Mouse (Mus musculus) adrenal gland, postnatal 4 days (tissue): ENCODE results near the gene Actr2. TPM values are rescaled to one million over a fixed set of nuclear protein-coding genes. Genes with fewer than 3 reads are reported as not detected.
"Not testable (repeated sequence)": the region's sequence is repeated elsewhere in the genome, so short reads cannot be mapped to it uniquely, and the experiment has no call there.

ENCODE experiments used
- DNase-seq, 2 experiments: peaks; one replicate each; pipeline ENCODE4 v3.0.0; 2021 to 2022; ENCODE audit warnings: low spot score in 2 of 2, mixed read lengths in 2 of 2
- long read RNA-seq, 2 experiments: library from polyadenylated mRNA; stranded (forward); transcript quantifications; one replicate each; pipeline ENCODE4 v2.0.0; 2021
- total RNA-seq, 2 experiments: library from RNA; stranded (reverse); gene quantifications; 2 replicates each; pipeline ENCODE4 v1.2.3; 2021

The Actr2 gene
- total RNA-seq: 100 to 1,000 TPM; 119 to 125 TPM
- long read RNA-seq, experiment 1, transcript Actr2-201 (9 exons, 3,631 nt): major isoform, 8 of 16 reads
- long read RNA-seq, experiment 1, partial matches to known transcripts: 0 of 16 reads
- long read RNA-seq, experiment 1, other reads (novel, unspliced or antisense): 8 of 16 reads
- long read RNA-seq, experiment 2, transcript Actr2-201 (9 exons, 3,631 nt): major isoform, 35 of 53 reads
- long read RNA-seq, experiment 2, partial matches to known transcripts: 0 of 53 reads
- long read RNA-seq, experiment 2, other reads (novel, unspliced or antisense): 17 of 53 reads

DNA sequence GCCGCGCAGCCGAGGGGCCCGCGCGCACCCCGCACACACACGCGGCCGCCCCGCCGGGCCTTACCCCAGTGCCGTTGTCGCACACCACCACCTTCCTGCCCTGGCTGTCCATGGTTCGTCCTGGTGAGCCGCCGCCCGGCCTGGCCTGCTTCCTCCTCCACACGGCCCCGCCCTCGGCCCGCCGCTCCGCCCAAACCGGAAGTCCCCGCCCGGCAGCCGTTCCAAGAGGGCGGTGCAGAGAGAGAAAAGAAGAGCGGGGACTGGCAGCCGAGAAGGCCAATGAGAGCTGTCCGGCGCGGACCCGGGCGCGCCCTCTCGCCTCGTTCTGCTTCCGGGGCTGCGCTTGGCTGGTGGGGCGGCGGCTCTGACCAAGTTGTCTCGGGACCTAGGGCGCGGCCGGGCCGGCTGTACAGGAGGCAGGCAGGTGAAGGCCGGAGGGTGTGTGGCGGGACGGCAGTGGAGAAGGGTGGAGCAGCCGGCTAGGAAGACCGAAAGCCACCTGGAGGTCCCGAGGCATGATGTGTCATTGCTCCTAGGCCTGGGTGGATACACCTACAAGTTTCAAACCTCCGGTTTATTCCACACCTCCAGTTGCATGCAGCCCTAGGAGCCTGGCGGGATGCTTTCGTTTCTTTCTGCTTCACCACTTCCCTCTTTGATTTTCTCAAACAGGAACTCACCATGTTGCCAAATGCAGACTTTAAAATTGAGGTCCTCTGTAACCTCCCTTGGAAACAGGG lies at the start of gene Actr2:
TSS of gene Actr2 (minus strand) at position 173 of the 740 bp plus-strand sequence.
- DNase-seq: peak; percentile 96 to 97

DNA sequence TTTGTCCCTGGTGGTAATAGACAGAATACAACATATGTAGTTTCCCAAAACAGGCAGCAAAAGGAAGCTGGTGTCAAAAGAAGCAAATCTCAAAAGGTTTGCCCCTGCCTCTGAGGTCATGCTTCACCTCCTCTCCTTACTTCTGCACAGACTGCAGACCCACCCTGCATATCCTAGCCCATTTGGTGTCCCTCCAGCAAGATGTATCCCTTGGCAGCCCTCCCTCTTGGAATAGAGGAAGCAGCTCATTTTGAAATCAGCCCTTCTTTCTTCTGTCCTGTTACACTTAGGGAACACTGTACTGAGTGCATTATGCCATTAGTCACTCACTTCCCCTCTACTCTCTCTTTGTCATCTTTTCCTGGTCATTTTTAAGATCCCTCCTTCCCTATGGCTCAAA lies 46.2 kb upstream of the Actr2 start:
- DNase-seq: no peak

DNA sequence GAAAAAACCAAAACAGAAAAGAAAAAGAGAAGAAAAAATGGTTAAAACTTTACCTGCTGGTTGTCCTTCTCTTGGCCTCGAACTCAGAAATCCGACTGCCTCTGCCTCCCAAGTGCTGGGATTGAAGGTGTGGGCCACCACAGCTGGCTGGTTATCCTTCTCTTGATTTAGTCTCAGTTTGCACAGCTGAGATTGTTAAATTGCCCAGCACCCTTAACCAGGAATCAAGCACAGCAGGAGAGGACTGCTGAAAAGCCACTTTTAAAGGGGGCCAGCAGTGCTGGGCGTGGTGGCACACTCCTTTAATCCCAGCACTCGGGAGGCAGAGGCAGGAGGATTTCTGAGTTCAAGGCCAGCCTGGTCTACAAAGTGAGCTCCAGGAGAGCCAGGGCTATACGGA lies 40.8 kb upstream of the Actr2 start:
- not testable (repeated sequence) for DNase-seq

GRCm38 (mm10) chr11:20152107-20152901 lies 39.6 kb upstream of the Actr2 start:
- no peak for DNase-seq

GRCm38 (mm10) chr11:20151290-20151689 lies 38.6 kb upstream of the Actr2 start:
- no peak for DNase-seq

DNA sequence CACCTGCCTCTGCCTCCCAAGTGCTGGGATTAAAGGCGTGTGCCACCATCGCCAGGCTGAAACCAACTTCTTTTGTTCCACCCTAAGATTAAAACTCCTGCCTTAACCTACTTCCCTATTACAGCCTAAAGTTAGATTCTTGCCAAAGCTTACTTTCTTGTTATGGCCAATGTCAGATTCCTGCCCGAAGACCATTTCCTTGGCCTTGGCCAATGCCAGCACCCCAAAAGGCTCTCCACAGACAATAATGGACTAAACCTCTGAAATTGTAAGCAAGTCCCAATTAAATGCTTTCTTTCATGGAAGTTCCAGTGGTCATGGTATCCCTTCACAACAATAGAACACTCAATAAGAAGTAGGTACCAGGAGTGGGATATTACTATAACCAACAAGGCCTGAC lies 37.2 kb upstream of the Actr2 start:
- no peak for DNase-seq

GRCm38 (mm10) chr11:20145383-20145782 lies 32.7 kb upstream of the Actr2 start:
- no peak for DNase-seq

DNA sequence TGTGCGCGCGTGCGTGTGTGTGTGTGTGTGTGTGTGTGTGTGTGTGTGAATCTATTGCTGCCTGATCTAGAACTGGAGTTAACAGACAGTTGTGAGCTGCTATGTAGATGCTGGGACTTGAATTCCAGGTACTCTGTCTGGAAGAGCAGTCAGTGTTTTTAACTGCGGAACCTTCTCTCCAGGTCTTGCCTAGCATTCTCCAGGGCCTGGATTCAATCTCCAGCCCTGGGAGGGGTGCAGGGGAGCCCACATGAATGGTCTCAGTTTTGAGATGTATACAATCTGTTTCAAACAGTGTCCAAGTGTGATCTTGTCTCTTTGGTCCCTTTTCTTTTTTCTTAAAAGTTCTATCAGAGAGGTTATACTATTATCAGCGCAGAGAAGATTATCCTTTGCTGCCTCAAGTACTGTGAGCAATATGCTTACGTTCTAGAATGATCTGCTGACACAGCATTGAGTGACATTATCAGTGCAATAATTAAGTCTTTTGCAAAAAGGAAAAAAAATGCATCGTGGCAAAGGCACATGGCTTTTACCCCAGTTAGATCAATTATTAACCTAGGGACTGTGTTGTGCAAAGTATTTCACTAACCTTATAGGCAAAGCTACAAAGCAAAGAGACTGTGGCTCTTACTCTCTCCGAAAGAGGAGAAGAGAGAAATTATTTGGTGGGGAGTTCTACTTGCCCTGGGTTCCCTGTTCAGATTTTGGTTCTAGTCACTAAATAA lies 32.0 kb upstream of the Actr2 start:
- no peak for DNase-seq

DNA sequence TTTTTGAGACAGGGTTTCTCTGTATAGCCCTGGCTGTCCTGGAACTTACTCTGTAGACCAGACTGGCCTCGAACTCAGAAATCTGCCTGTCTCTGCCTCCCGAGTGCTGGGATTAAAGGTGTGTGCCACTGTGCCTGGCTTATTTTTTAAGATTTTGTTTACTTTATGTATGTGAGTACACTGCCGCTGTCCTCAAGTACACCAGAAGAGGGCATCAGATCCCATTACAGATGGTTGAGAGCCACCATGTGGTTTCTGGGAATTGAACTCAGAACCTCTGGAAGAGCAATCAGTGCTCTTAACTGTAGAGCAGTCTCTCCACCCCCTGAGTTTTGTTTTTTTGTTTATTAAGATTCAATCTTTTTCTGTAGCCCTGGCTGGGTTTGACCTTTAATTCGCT lies 31.0 kb upstream of the Actr2 start:
- not testable (repeated sequence) for DNase-seq

- DNase-seq: no peak
These were observed 29.8 kb upstream of the Actr2 start for GRCm38 (mm10) chr11:20142516-20142915.

DNA sequence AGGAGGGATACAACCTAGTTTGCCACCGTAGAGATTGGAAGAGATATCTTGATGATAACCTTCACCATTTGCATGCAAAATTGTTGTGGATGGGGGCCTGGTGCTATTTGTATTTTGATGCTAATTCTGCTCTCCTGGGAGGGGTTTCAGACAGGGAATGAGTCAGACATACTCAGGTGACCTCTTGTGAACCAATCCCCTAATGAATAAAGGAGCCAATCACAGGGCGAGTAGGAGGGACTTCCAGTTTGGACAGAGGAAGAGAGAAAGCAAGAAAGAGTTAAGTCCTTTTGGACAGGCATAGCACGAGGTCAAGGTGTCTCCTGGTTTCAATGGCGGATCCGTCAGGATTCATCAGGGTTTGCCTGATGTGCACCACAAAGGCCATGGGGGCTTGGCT lies 27.6 kb upstream of the Actr2 start:
- DNase-seq: no peak

DNA sequence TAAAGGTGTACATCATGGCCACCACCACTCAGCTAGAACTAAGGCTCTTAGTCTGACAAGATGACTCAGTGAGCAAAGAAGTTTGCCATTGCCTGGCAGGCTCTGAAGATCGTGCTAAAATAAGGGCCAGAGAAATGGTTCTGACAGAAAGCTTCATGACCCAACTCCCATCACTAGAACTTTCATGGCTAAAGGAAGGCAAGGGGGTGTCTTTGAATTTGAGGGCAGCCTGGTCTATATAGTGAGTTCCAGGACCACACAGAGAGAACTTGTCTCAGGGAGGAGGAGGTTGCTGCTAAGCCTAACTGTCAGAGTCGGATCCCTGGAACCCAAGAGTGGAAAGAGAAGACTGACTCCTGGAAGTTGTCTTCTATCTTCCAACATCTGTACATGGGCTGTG lies 27.0 kb upstream of the Actr2 start:
- DNase-seq: no peak

GRCm38 (mm10) chr11:20138498-20139208 lies 25.9 kb upstream of the Actr2 start:
- DNase-seq: no peak

- no peak for DNase-seq
These were observed 25.2 kb upstream of the Actr2 start for GRCm38 (mm10) chr11:20137872-20138271.

- no peak for DNase-seq
These were observed 23.6 kb upstream of the Actr2 start for GRCm38 (mm10) chr11:20136314-20136713.

DNA sequence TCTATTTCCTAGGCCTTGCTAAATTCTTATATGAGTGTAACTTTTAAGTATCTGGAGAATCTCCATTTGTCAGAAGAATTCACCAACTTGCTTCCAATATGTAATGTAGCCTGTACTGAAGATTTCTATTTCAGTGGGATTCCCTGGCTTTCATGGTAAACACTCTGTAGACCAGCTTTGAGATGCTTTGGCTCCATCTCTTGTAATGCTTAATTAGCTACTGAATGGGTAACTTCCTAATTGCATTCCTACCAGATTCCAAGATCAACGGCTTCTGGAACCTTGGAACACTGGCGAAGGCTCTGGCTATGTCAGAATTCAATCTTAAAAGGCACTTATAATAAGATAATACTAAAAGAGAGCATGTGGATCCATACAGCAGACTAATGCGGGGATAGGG lies 22.2 kb upstream of the Actr2 start:
- DNase-seq: not testable (repeated sequence)

DNA sequence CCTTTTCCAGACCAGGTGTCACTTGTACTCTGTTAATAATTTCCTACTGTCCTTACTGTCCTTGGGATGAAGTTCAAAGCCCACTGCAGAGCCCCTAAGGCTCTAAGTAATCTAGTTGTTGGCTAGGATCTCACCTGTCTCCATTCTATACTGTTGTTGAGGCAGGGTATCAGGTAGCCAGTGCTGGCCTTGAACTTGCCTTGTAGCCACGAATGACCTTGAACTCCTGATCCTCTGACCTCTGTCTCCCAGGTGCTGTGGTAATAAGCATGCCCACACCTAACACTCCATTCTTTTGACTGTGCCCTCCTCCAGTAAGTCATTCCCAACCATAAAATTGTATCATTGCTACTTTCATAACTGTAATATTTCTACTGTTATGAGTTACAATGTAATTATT lies 21.0 kb upstream of the Actr2 start:
- DNase-seq: no peak

GRCm38 (mm10) chr11:20132955-20133562 lies 20.3 kb upstream of the Actr2 start:
- DNase-seq: peak; percentile 47 to 69

- no peak for DNase-seq
These were observed 14.2 kb upstream of the Actr2 start for GRCm38 (mm10) chr11:20126673-20127516.
